Mouse (Mus musculus) heart, postnatal 0 days (tissue): ENCODE data around the gene Hibadh. TPM values are rescaled to one million over a fixed set of nuclear protein-coding genes. Genes with fewer than 3 reads are reported as not detected.

Source experiments
- ATAC-seq: fragments of 200-750 bp; cut with Nextera tagmentation; 2 replicates; pipeline ENCODE4 v1.8.0; 2017; ENCODE audit warnings: low read depth, moderate number of reproducible peaks, moderate library complexity; ENCODE audit not compliant: insufficient read depth
- DNase-seq: peaks from one replicate; pipeline ENCODE4 v3.0.0-alpha.2; 2016; ENCODE audit warnings: low spot score
- H3K27ac ChIP-seq: fragments of 300-500 bp; sonication (generic); 2 replicates; pipeline ENCODE4 v1.5.1; 2014; ENCODE audit warnings: low read depth, mild to moderate bottlenecking
- H3K27me3 ChIP-seq: fragments of 300-500 bp; sonication (generic); 2 replicates; pipeline ENCODE4 v1.6.1; 2014; ENCODE audit warnings: low read length, mixed read lengths; ENCODE audit not compliant: control insufficient read depth, insufficient read depth
- H3K36me3 ChIP-seq: fragments of 300-500 bp; sonication (generic); replicated peaks from 2 replicates; pipeline ENCODE4 v1.6.1; 2014; ENCODE audit warnings: low read length, mixed read lengths; ENCODE audit not compliant: control insufficient read depth, insufficient read depth
- H3K4me1 ChIP-seq: fragments of 300-500 bp; sonication (generic); 2 replicates; pipeline ENCODE4 v1.6.1; 2014; ENCODE audit warnings: antibody characterized with exemption; ENCODE audit not compliant: control insufficient read depth, insufficient read depth
- H3K4me2 ChIP-seq: fragments of 300-500 bp; sonication (generic); 2 replicates; pipeline ENCODE4 v1.6.1; 2014; ENCODE audit warnings: low read depth, mild to moderate bottlenecking, low read length, moderate library complexity
- H3K4me3 ChIP-seq: fragments of 300-500 bp; sonication (generic); 2 replicates; pipeline ENCODE4 v1.5.1; 2014; ENCODE audit warnings: low read depth, low read length
- H3K9ac ChIP-seq: fragments of 300-500 bp; sonication (generic); replicated peaks from 2 replicates; pipeline ENCODE4 v1.6.1; 2014; ENCODE audit warnings: low read depth, low read length, mixed read lengths
- H3K9me3 ChIP-seq: fragments of 300-500 bp; sonication (generic); replicated peaks from 2 replicates; pipeline ENCODE4 v1.6.1; 2016; ENCODE audit warnings: low read length; ENCODE audit not compliant: control insufficient read depth
- CTCF ChIP-seq: IDR thresholded peaks from 2 replicates; pipeline ENCODE4 v1.5.1; 2016; ENCODE audit warnings: antibody characterized with exemption, control low read depth, low read depth
- EP300 ChIP-seq: IDR thresholded peaks from 2 replicates; pipeline ENCODE4 v1.6.1; 2016; ENCODE audit warnings: antibody characterized with exemption, low read depth
- WGBS: fragments of 180-500 bp; shearing (Covaris S2); extraction: QIAGEN DNeasy Blood & Tissue Kit; methylation state at CpG from one replicate; pipeline ENCODE4 v1.1.7; 2014; 5-methylcytosine and 5-hydroxymethylcytosine counted together
- polyA plus RNA-seq: library from polyadenylated mRNA; unstranded; fragments of >200 nt; fragmentation: Nextera tagmentation; extraction: Ambion mirVana; gene quantifications from 2 replicates; pipeline ENCODE4 v1.2.1, GENCODE M21; 2015
- total RNA-seq: library from RNA; depleted of rRNA; stranded (reverse); fragments of >200 nt; gene quantifications from 2 replicates; pipeline ENCODE4 v1.2.3, GENCODE M21; 2014; ENCODE audit warnings: low replicate concordance

Hibadh gene
- total and polyA plus RNA-seq, 2 experiments from 2014 or later, result 111 to 228 TPM

DNA sequence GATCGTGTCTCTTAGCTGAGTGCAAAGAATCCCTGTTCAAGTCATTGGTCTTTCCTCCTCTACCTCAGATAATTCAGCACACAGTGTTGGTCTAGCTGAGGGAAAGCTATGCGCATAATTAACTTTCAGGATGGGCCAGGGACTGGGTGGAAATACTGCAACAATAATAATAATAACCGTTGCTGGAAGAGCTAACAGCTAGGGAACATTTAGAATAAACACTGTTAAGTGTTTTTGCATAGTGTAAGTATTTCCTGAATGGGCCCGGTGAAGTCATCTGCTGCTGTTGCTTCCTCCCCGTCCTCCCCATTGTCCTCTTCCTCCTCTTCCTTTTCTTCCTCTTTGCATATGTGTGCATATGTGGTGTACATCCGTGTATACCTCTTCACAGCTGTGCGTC is 132.2 kb downstream of the Hibadh start:
- no peak overlapping the region for H3K9ac ChIP-seq
- H3K4me3 ChIP-seq, result no peak overlapping the region
- no peaks in the 10 kb centered on the region for H3K36me3 ChIP-seq
- no peak overlapping the region for H3K4me2 ChIP-seq
- no peaks in the 10 kb centered on the region for H3K4me1 ChIP-seq
- DNase-seq (no peak), ATAC-seq (no peak)
- WGBS, result 67% methylated on average over 7 of the region's 7 CpGs
- no peaks in the 10 kb centered on the region for H3K9me3 ChIP-seq
- H3K27me3 ChIP-seq, result no peaks in the 10 kb centered on the region
- no peak for TF ChIP-seq EP300
- no peak for TF ChIP-seq CTCF
- H3K27ac ChIP-seq, result no peak overlapping the region

DNA sequence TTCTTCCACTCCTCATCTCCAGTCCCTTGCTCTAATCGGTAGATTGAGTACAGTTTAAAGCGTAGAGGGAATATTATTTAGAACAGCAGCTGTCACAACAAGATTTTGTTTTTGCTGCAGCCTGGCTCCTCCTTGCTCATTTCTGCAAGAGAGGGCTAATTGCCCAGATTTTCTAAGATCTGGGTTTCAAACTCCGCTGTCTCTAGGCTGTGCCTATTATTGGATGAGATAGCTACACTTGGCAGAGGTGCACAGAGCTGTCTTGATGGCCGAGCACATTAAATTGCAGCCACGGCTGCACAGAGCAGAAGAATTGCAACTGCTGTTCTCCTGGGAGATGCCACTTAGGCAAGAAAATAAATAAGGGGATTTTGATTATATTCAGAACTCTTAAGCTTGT is 133.0 kb downstream of the Hibadh start:
- WGBS, result 57% methylated on average over 5 of the region's 5 CpGs
- no peaks in the 10 kb centered on the region for H3K4me1 ChIP-seq
- TF ChIP-seq EP300, result no peak
- TF ChIP-seq CTCF, result no peak
- no peaks in the 10 kb centered on the region for H3K9me3 ChIP-seq
- H3K4me3 ChIP-seq, result no peak overlapping the region
- H3K4me2 ChIP-seq, result no peak overlapping the region
- ATAC-seq (no peak), DNase-seq (no peak)
- no peak overlapping the region for H3K9ac ChIP-seq
- no peaks in the 10 kb centered on the region for H3K27me3 ChIP-seq
- H3K27ac ChIP-seq, result no peak overlapping the region
- no peaks in the 10 kb centered on the region for H3K36me3 ChIP-seq

DNA sequence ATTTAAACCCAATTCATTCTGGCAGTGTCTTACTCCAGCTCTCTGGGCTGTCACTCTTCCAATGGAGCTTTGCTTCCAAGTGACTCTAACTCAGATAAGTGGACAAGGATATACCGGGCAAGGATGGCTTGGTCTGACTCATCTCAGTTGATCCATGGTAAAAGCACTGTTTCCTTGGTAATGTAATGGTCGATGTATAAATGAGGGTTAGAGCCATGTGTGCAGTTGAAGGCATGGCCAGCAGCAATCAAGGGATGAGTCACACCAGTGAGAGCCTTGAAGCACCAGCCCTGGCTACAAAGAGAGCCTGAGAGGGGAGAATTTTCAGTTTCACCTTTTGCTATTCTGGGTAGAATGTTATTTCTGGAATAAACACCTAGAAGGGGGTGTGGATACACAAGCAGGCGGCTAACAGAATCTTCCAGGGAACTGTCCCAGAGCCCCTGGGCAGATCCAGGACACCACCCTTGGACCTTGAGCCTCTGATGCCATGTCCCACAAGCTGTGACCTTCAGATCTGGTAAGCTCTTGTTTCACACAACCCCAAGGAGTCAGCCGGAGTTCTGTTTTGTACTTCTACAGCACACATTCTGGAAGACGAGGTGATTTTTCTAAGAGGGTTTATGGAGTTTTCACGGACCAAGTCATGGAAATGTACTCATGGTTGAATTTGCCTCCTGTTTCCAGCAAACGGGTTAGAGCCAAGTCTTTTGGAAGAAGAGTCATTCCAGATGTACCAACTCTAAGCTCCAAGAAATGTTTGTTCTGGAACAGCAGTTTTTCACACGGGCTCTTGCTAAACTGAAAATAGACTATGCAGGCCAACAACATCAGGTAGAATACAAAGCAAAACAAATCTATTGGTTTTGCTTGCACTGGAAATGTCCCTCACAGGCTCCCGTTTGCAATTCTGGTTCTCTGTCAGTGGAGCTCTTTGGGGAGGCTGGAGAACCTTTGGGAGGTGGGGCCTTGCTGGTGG is 134.1 kb downstream of the Hibadh start:
- TF ChIP-seq CTCF (no peak), EP300 (no peak)
- WGBS, result 81% methylated on average over 9 of the region's 9 CpGs
- Histone ChIP-seq H3K9ac (no peak overlapping the region), H3K4me1 (no peaks in the 10 kb centered on the region), H3K36me3 (no peaks in the 10 kb centered on the region), H3K27me3 (no peaks in the 10 kb centered on the region), H3K27ac (no peak overlapping the region), H3K9me3 (no peaks in the 10 kb centered on the region), H3K4me2 (no peak overlapping the region), H3K4me3 (no peak overlapping the region)
- DNase-seq (no peak), ATAC-seq (no peak)

DNA sequence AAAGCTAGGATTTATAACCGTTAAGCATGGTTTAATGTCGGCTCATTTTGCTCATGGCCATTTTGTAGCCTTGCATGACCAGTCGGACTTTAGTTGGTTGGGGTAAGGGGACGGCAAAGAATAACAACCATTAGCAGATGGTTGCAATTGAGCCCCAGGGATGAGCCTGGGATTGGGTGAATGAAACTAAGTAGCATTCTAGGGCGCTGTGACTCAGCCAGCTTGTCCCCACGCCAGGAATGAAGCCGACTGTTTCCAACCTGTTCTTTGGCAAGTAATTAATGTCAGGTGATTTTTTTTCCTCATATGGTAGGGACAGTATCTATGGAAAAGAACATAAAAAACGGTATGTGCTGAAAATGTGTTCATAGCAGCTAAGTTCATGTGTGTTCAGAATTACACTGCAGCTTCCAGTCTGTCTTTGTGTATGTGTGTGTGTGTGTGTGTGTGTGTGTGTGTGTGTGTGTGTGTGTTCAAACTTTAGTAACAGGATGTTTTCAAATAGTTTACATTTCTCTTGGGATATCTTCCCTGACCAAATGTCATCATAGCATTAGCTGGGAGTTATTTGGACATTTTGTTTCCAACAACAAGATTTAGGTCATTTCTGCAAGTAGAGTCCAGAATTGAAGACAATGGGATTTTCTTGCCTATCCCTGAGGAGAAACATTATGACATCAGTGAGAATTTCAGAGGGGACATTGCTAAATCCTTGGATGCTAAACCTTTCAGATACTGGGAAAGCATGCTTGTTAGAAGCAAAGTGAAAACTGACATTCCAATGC is 135.3 kb downstream of the Hibadh start:
- Histone ChIP-seq H3K4me3 (no peak overlapping the region), H3K36me3 (no peaks in the 10 kb centered on the region), H3K27me3 (no peaks in the 10 kb centered on the region), H3K4me1 (no peaks in the 10 kb centered on the region), H3K9ac (no peak overlapping the region), H3K9me3 (no peaks in the 10 kb centered on the region), H3K4me2 (no peak overlapping the region), H3K27ac (peak overlapping the region; percentile 31; the same call in 1 of the 2 replicates)
- TF ChIP-seq EP300, result 0 out of 2 replicates have a peak, but pooled peaks have one; percentile 22
- TF ChIP-seq CTCF, result no peak
- DNase-seq, result peak; percentile 69
- WGBS, result 66% methylated on average over 8 of the region's 8 CpGs
- ATAC-seq, result peak; percentile 41; the same call in 1 of the 2 replicates

DNA sequence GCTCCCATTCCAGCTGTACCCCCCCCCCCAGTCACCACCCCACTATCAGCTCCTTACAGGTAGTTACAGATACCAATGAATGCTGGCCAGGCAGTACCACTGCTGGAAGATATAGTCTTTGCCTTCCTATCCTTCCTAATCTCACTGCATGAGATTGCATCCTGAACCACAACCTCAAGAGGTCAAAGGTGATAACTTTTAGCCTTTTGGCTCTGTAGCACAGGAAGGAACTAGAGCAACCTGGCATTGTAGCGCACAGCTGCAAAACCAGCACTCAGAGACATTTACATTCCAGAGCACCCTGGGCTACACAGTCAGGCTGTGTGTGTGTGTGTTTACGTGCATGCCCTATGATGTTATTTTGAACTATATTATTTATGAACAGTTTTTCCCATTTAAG is 137.2 kb downstream of the Hibadh start:
- Histone ChIP-seq H3K36me3 (no peaks in the 10 kb centered on the region), H3K4me2 (no peak overlapping the region), H3K27ac (no peak overlapping the region), H3K9me3 (no peaks in the 10 kb centered on the region), H3K4me3 (no peak overlapping the region), H3K4me1 (no peaks in the 10 kb centered on the region), H3K27me3 (no peaks in the 10 kb centered on the region), H3K9ac (no peak overlapping the region)
- TF ChIP-seq EP300 (no peak), CTCF (no peak)
- no peak for ATAC-seq
- no peak for DNase-seq
- 76% methylated on average over 2 of the region's 2 CpGs for WGBS
